Mouse (Mus musculus) monocyte, adult 5-6 weeks (primary cell): ENCODE data around the gene Slx1b. TPM values are rescaled to one million over a fixed set of nuclear protein-coding genes. Genes with fewer than 3 reads are reported as not detected.

Experiments used
- ATAC-seq: fragments of 153-309, 156-312 bp; replicated peaks from 2 replicates; pipeline ENCODE4 v1.8.0; 2017; ENCODE audit warnings: mild to moderate bottlenecking; ENCODE audit not compliant: low TSS enrichment, insufficient number of reproducible peaks, severe bottlenecking, poor library complexity, low FRiP score
- total RNA-seq: library from RNA; stranded (forward); fragments of 200-1000, 200-491, 200-594 nt; gene quantifications from 3 replicates; pipeline ENCODE4 v1.2.3, GENCODE M21; 2017

Gene Slx1b
- total RNA-seq, 1 experiment from 2014 or later, result 3.0 TPM

DNA sequence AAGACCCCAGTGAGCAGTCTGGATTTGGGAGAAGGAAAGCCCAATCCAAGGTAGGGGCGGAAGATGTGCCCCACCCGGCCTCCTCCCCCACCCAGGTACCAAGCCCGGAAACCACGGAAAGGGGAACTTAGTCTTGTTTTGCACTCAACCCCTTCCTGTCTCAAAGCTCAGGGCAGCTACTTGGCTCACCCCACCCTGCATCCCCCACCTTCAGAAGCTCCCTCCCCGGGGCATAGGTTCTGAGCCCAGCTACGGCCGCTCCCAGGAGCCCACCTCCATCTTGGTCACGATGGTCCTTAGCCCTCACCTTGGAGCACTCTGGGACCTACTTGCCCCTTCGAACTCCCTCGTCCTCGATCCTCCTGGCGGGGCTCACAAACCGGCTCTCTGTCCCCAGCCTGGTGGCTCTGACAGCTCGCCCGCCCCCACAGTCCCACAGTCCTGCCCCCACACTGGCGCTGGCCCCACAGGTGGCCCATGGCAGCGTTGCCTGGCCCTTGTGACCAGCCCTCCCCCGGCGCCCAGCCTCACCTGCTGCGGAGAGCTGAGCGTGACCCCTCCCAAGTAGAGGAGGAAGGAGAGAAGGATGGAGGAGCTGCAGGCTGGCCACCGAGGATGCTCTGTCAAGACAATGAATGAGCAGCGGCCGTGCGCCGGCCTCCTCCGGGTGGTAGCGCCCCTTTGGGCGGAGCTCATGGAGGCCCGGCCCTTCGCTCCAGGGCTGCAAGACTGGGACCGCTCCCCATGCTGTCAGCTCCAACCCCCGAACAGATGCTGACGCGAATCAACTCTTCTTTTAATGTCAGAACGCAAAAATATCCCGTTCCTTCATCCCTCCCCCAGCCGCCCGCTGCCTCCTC is 8.8 kb upstream of the Slx1b start:
- peak; percentile 52 for ATAC-seq

GRCm38 (mm10) chr7:126703757-126704077 is 8.1 kb upstream of the Slx1b start:
- peak; percentile 9 for ATAC-seq

GRCm38 (mm10) chr7:126702861-126703756 is 7.5 kb upstream of the Slx1b start:
- no peak for ATAC-seq

DNA sequence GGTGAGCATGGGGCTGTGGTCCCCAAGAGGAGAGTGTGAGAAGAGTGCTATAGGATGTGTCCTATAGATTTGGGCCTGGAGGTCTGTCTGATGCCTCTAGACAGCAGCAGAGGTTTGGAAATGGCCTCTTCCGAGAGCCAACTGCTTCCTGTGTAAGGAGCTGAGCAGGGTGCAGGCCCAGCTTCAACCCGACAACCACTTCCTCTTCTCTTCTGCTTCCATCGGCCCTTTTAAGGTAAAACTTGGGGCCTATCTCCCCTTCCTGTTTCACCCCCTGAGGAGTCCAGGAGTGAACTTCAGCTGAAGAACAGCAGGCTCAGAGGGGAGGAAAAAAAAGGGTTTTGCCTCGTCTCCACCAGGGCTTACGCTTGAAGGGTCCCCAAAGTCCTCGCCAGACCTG is 6.8 kb upstream of the Slx1b start:
- peak; percentile 34 for ATAC-seq

DNA sequence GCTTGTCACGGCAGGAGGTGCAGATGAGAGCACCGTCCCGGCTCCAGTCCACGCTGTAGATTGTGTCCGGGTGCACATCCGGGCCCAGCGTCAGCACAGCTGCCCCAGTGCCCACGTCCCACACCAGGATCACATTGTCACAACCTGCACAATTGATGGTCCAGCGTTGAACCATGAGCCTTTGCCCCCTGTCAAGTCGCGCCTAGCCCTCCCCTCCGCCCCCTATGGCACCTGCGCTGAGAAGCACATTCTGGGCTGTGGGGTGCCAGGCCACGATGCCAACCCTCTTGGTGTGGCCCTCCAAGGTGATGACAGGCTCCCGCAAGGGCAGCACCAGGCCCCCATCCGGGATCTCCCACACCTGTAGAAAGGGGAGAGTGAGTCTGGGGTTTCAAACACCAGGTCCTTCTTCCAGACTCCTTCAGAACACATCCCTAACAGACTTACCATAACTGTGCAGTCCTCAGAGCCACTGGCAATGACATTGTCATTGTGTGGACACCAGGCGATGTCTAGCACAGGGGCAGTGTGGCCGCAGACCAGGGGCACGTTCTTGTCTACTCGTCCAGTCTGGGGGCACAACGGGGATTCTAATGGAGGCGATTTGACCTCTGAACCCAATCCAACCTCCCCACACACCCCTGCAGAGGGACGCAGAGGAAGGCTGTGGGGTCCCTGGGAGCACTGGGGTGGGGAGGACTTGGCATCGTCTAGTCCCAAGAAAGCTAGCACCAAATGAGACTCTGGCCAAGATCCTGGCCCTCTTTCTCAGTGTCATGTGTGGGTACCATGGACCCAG is 6.2 kb upstream of the Slx1b start:
- ATAC-seq, result no peak

- peak; percentile 28; the same call in 1 of the 2 replicates for ATAC-seq
Measured at GRCm38 (mm10) chr7:126701070-126701469, 5.5 kb upstream of the Slx1b start.

DNA sequence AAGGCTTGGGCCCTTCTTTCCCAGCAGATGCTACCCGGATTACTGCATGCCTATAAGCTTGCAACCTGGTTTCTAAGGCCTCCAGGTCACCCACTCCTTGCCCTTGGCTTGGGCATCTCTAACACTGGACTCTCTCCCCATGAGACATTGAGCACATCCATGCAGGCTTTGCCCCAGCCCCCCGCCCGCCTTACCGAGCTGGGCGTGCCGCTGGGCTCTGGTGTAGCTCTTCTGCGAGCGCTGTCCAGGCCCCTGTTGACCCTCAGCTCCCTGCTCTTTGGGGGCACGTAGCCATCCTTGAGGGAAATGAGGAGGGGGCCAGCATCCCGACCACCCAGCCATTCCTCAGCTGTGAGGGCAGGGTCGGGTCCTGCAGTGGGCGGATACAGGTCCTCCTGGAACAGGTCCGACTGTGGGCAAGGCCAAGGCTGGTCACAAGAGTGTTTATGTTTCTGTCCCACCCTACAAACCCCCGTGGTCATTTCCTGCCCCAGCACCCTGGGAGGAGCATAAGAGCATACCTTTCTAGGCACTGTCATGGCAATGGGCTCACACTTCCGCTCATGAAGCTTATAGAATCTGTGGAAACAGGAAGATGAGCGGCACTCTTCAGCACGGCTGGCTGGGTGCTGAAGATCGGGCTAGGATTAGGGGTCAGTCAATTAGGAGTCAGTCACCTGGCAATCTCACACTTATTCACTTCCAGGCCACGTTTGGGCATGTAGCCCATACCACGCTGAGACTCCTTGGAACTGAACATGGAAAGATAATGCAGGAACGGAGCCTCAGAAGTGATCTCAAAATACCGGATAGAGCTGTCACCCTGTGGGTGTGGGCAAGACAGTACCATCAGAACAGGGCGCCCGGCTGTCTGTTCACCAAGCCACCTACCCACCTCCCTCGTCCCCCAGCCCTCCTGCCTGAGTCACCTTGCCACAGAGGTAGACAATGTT is 4.8 kb upstream of the Slx1b start:
- ATAC-seq, result no peak

DNA sequence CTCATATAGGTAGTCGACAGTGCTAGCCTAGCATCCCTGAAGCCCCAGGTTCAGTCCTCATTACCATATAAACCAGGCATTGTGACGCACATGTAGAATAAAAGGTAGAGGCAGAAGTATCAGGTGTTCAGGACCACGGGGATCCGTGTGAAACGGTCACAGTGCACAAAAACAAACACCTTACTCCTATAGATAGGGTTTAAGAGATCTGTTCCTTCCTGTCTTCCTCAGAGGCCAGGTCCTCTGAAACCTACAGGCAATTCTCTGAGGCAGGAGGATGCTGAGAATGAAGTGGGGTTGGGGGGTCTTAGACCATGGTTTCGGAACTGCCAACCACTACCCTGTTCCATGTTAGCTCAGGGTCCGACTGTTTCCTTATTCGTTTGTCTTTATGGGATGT is 2.3 kb upstream of the Slx1b start:
- no peak for ATAC-seq

DNA sequence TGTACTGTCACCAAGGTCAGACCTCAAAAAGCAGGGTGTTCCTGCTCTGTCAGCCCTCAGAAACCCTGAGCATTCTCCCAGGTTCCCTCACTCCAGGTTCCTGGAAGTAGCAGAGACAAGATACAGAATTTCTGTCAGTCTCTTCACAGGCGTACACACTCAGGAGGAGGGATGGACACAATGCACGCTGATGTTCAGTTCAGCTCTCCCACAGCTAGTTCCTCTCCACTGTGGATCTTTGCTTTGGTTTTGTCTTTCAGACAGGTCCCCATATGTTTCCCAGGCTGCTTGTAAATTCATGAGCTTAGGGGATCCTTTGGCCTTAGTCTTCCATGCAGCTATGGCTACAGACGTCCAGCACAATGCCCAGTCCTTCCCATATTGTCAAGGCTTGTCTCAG is 1.3 kb upstream of the Slx1b start:
- ATAC-seq, result no peak

- ATAC-seq, result no peak
Measured at GRCm38 (mm10) chr7:126696303-126696702, 719 bp upstream of the Slx1b start.

DNA sequence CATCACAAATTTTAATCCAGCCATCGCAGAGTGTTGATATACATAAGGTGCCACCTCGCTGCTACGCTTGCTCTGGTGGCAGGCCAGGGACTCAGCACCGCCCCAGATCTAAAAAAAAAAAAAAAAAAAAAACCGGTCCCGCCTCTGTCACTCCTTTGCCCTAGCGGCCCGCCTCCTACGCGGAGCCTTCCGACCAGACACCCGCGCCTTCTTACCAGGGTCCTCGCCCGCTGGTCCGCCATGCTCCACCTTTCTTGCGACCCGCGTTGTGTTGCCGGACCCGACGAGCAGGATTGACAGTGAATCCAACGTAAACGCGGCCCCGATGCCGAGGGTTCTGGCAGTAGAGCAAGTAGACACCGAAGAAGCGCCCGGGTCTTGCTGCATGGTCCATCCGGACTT is 373 bp downstream of the Slx1b start, which contains the start of gene Bola2:
Bola2 (plus strand) TSS at position 192 of the 402 bp plus-strand sequence.
- ATAC-seq, result peak; percentile 11

GRCm38 (mm10) chr7:126694441-126695051 is 1.0 kb downstream of the Slx1b start:
- ATAC-seq, result no peak

- ATAC-seq, result no peak
Measured at GRCm38 (mm10) chr7:126693781-126694180, 1.8 kb downstream of the Slx1b start.

GRCm38 (mm10) chr7:126693256-126693655 is 2.3 kb downstream of the Slx1b start:
- peak; percentile 40; the same call in 1 of the 2 replicates for ATAC-seq

- no peak for ATAC-seq
Measured at GRCm38 (mm10) chr7:126692426-126692825, 3.2 kb downstream of the Slx1b start.

- ATAC-seq, result no peak
Measured at GRCm38 (mm10) chr7:126691676-126692075, 3.9 kb downstream of the Slx1b start.

DNA sequence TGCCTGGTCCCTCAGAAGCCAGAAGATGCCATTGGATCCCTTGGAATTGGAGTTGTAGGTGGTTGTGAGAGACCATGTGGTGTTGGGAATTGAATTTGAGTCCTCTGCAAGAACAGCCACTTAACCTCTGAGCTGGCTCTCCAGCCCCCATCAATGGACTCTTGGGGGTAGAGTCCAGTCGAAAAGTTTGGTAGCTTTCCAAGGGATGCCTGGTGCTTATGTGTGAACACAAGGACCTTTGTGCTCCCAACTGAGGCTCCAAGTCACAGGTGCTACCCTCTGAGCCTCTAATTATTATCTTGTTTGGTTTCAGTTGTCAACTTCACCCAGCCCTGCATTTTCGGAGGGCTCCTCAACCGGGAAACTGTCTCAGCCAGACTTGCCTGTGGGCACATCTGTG is 4.8 kb downstream of the Slx1b start:
- ATAC-seq, result no peak
